Mouse (Mus musculus): ENCODE measurements around the gene Kazn. TPM values are rescaled to one million over a fixed set of nuclear protein-coding genes. Genes with fewer than 3 reads are reported as not detected.

Kazn gene
- polyA plus RNA-seq, 1 experiment from 2014 or later = 5.8 TPM

GRCm38 (mm10) chr4:142215760-142216159 is 23.4 kb downstream of the Kazn start:
- Histone ChIP-seq H3K4me1 (ENCODE audit: control insufficient read depth, insufficient read depth, low read length) (0 out of 2 replicates have a peak, but pooled peaks cover 6% of the 10 kb centered on the region), H3K4me3 (ENCODE audit: low read length) (no peak overlapping the region), H3K9ac (ENCODE audit: low read length) (no peak overlapping the region), H3K27me3 (ENCODE audit: control insufficient read depth, insufficient read depth, low read length) (no peaks in the 10 kb centered on the region), H3K27ac (ENCODE audit: low read length) (no peak overlapping the region), H3K9me3 (replicated peaks; ENCODE audit: control insufficient read depth, low read length) (no peaks in the 10 kb centered on the region), H3K36me3 (ENCODE audit: control insufficient read depth, insufficient read depth) (no peaks in the 10 kb centered on the region), H3K4me2 (ENCODE audit: low read depth, low read length) (no peak overlapping the region)
- 76% methylated on average over 7 of the region's 7 CpGs for WGBS
- no peak for ATAC-seq (replicated peaks; ENCODE audit: extremely low read depth, insufficient read depth, low FRiP score)

GRCm38 (mm10) chr4:142214532-142214931 is 24.7 kb downstream of the Kazn start:
- H3K9ac ChIP-seq (ENCODE audit: low read length) = no peak overlapping the region
- no peaks in the 10 kb centered on the region for H3K36me3 ChIP-seq (ENCODE audit: control insufficient read depth, insufficient read depth)
- no peaks in the 10 kb centered on the region for H3K27me3 ChIP-seq (ENCODE audit: control insufficient read depth, insufficient read depth, low read length)
- no peak for ATAC-seq (replicated peaks; ENCODE audit: extremely low read depth, insufficient read depth, low FRiP score)
- 49% methylated on average over 6 of the region's 6 CpGs for WGBS
- H3K4me3 ChIP-seq (ENCODE audit: low read length) = no peak overlapping the region
- H3K27ac ChIP-seq (ENCODE audit: low read length) = no peak overlapping the region
- H3K9me3 ChIP-seq (replicated peaks; ENCODE audit: control insufficient read depth, low read length) = no peaks in the 10 kb centered on the region
- no peak overlapping the region for H3K4me2 ChIP-seq (ENCODE audit: low read depth, low read length)
- peaks cover 12% of the 10 kb centered on the region for H3K4me1 ChIP-seq (ENCODE audit: control insufficient read depth, insufficient read depth, low read length)

- 71% methylated on average over 9 of the region's 9 CpGs for WGBS
- Histone ChIP-seq H3K4me2 (ENCODE audit: low read depth, low read length) (no peak overlapping the region), H3K27me3 (ENCODE audit: control insufficient read depth, insufficient read depth, low read length) (no peaks in the 10 kb centered on the region), H3K27ac (ENCODE audit: low read length) (no peak overlapping the region), H3K9me3 (replicated peaks; ENCODE audit: control insufficient read depth, low read length) (no peaks in the 10 kb centered on the region), H3K4me1 (ENCODE audit: control insufficient read depth, insufficient read depth, low read length) (peaks cover 14% of the 10 kb centered on the region), H3K9ac (ENCODE audit: low read length) (no peak overlapping the region), H3K36me3 (ENCODE audit: control insufficient read depth, insufficient read depth) (no peaks in the 10 kb centered on the region), H3K4me3 (ENCODE audit: low read length) (no peak overlapping the region)
- no peak for ATAC-seq (replicated peaks; ENCODE audit: extremely low read depth, insufficient read depth, low FRiP score)
Measured at GRCm38 (mm10) chr4:142212425-142212824, 26.8 kb downstream of the Kazn start.

GRCm38 (mm10) chr4:142209884-142210283 is 29.3 kb downstream of the Kazn start:
- Histone ChIP-seq H3K9me3 (replicated peaks; ENCODE audit: control insufficient read depth, low read length) (no peaks in the 10 kb centered on the region), H3K4me3 (ENCODE audit: low read length) (peak overlapping the region; percentile 16; the same call in 1 of the 2 replicates), H3K36me3 (ENCODE audit: control insufficient read depth, insufficient read depth) (no peaks in the 10 kb centered on the region), H3K27ac (ENCODE audit: low read length) (peak overlapping the region; percentile 57), H3K4me1 (ENCODE audit: control insufficient read depth, insufficient read depth, low read length) (peaks cover 14% of the 10 kb centered on the region), H3K9ac (ENCODE audit: low read length) (peak overlapping the region; percentile 41; the same call in 1 of the 2 replicates), H3K4me2 (ENCODE audit: low read depth, low read length) (peak overlapping the region; percentile 48), H3K27me3 (ENCODE audit: control insufficient read depth, insufficient read depth, low read length) (no peaks in the 10 kb centered on the region)
- ATAC-seq (replicated peaks; ENCODE audit: extremely low read depth, insufficient read depth, low FRiP score) = peak; percentile 34; the same call in 1 of the 2 replicates
- 25% methylated on average over 9 of the region's 9 CpGs for WGBS

- Histone ChIP-seq H3K36me3 (ENCODE audit: control insufficient read depth, insufficient read depth) (no peaks in the 10 kb centered on the region), H3K4me3 (ENCODE audit: low read length) (no peak overlapping the region; the same call in 1 of the 2 replicates), H3K4me2 (ENCODE audit: low read depth, low read length) (peak overlapping the region; percentile 48), H3K9me3 (replicated peaks; ENCODE audit: control insufficient read depth, low read length) (no peaks in the 10 kb centered on the region), H3K27me3 (ENCODE audit: control insufficient read depth, insufficient read depth, low read length) (no peaks in the 10 kb centered on the region), H3K27ac (ENCODE audit: low read length) (peak overlapping the region; percentile 57; the same call in 1 of the 2 replicates), H3K4me1 (ENCODE audit: control insufficient read depth, insufficient read depth, low read length) (peaks cover 11% of the 10 kb centered on the region), H3K9ac (ENCODE audit: low read length) (peak overlapping the region; percentile 41; the same call in 1 of the 2 replicates)
- 63% methylated on average over 7 of the region's 7 CpGs for WGBS
- no peak for ATAC-seq (replicated peaks; ENCODE audit: extremely low read depth, insufficient read depth, low FRiP score)
Measured at GRCm38 (mm10) chr4:142209476-142209875, 29.7 kb downstream of the Kazn start.

- no peak for ATAC-seq (replicated peaks; ENCODE audit: extremely low read depth, insufficient read depth, low FRiP score)
- Histone ChIP-seq H3K27ac (ENCODE audit: low read length) (no peak overlapping the region), H3K9me3 (replicated peaks; ENCODE audit: control insufficient read depth, low read length) (no peaks in the 10 kb centered on the region), H3K4me1 (ENCODE audit: control insufficient read depth, insufficient read depth, low read length) (peaks cover 8% of the 10 kb centered on the region), H3K4me2 (ENCODE audit: low read depth, low read length) (no peak overlapping the region), H3K27me3 (ENCODE audit: control insufficient read depth, insufficient read depth, low read length) (no peaks in the 10 kb centered on the region), H3K36me3 (ENCODE audit: control insufficient read depth, insufficient read depth) (no peaks in the 10 kb centered on the region), H3K9ac (ENCODE audit: low read length) (no peak overlapping the region), H3K4me3 (ENCODE audit: low read length) (no peak overlapping the region)
- 94% methylated on average over 6 of the region's 6 CpGs for WGBS
Measured at GRCm38 (mm10) chr4:142205693-142206092, 33.5 kb downstream of the Kazn start.

GRCm38 (mm10) chr4:142196626-142197025 is 42.6 kb downstream of the Kazn start:
- Histone ChIP-seq H3K4me3 (ENCODE audit: low read length) (no peak overlapping the region), H3K27me3 (ENCODE audit: control insufficient read depth, insufficient read depth, low read length) (no peaks in the 10 kb centered on the region), H3K9ac (ENCODE audit: low read length) (no peak overlapping the region), H3K4me2 (ENCODE audit: low read depth, low read length) (no peak overlapping the region), H3K9me3 (replicated peaks; ENCODE audit: control insufficient read depth, low read length) (no peaks in the 10 kb centered on the region), H3K27ac (ENCODE audit: low read length) (no peak overlapping the region), H3K36me3 (ENCODE audit: control insufficient read depth, insufficient read depth) (no peaks in the 10 kb centered on the region), H3K4me1 (ENCODE audit: control insufficient read depth, insufficient read depth, low read length) (peaks cover 5% of the 10 kb centered on the region)
- no peak for ATAC-seq (replicated peaks; ENCODE audit: extremely low read depth, insufficient read depth, low FRiP score)
- 53% methylated on average over 6 of the region's 6 CpGs for WGBS

- H3K4me3 ChIP-seq (ENCODE audit: low read length) = no peak overlapping the region
- no peak for ATAC-seq (replicated peaks; ENCODE audit: extremely low read depth, insufficient read depth, low FRiP score)
- no peaks in the 10 kb centered on the region for H3K27me3 ChIP-seq (ENCODE audit: control insufficient read depth, insufficient read depth, low read length)
- peaks cover 5% of the 10 kb centered on the region for H3K4me1 ChIP-seq (ENCODE audit: control insufficient read depth, insufficient read depth, low read length)
- no peaks in the 10 kb centered on the region for H3K9me3 ChIP-seq (replicated peaks; ENCODE audit: control insufficient read depth, low read length)
- H3K36me3 ChIP-seq (ENCODE audit: control insufficient read depth, insufficient read depth) = no peaks in the 10 kb centered on the region
- H3K9ac ChIP-seq (ENCODE audit: low read length) = no peak overlapping the region
- H3K4me2 ChIP-seq (ENCODE audit: low read depth, low read length) = no peak overlapping the region
- WGBS = 85% methylated on average over 7 of the region's 7 CpGs
- no peak overlapping the region for H3K27ac ChIP-seq (ENCODE audit: low read length)
Measured at GRCm38 (mm10) chr4:142193780-142194179, 45.4 kb downstream of the Kazn start.

GRCm38 (mm10) chr4:142193151-142193578 is 46.0 kb downstream of the Kazn start:
- Histone ChIP-seq H3K4me3 (ENCODE audit: low read length) (no peak overlapping the region), H3K4me1 (ENCODE audit: control insufficient read depth, insufficient read depth, low read length) (peaks cover 5% of the 10 kb centered on the region), H3K9ac (ENCODE audit: low read length) (no peak overlapping the region), H3K9me3 (replicated peaks; ENCODE audit: control insufficient read depth, low read length) (no peaks in the 10 kb centered on the region), H3K4me2 (ENCODE audit: low read depth, low read length) (no peak overlapping the region), H3K27me3 (ENCODE audit: control insufficient read depth, insufficient read depth, low read length) (no peaks in the 10 kb centered on the region), H3K36me3 (ENCODE audit: control insufficient read depth, insufficient read depth) (no peaks in the 10 kb centered on the region), H3K27ac (ENCODE audit: low read length) (no peak overlapping the region)
- WGBS = 68% methylated on average over 8 of the region's 8 CpGs
- ATAC-seq (replicated peaks; ENCODE audit: extremely low read depth, insufficient read depth, low FRiP score) = no peak

Measured in heart, embryonic 16.5 days (tissue).